Mouse (Mus musculus): ENCODE measurements around the gene Tph2.

GRCm38 (mm10) chr10:115144542-115144941 is 40.3 kb downstream of the Tph2 start:
- TF ChIP-seq CTCF (IDR thresholded peaks at IDR 0.05; ENCODE audit: control insufficient read depth, insufficient read depth, insufficient replicate concordance, low read depth, low read length) (no peak), POLR2A (IDR thresholded peaks at IDR 0.05; ENCODE audit: control insufficient read depth, low read depth, low read length) (no peak)
